Mouse (Mus musculus): ENCODE data around the gene Ppp4r3b. TPM values are rescaled to one million over a fixed set of nuclear protein-coding genes. Genes with fewer than 3 reads are reported as not detected.

The Ppp4r3b gene
- polyA plus RNA-seq, 1 experiment from 2014 or later, result 75.6 TPM

- H3K4me2 ChIP-seq (ENCODE audit: low read length), result no peak overlapping the region
- no peaks in the 10 kb centered on the region for H3K9me3 ChIP-seq (replicated peaks; ENCODE audit: low read length)
- DNase-seq (ENCODE audit: low spot score), result no peak
- WGBS, result 91% methylated on average over 2 of the region's 2 CpGs
- no peak overlapping the region for H3K9ac ChIP-seq (ENCODE audit: low read depth, low read length)
- no peak overlapping the region for H3K4me3 ChIP-seq (replicated peaks; ENCODE audit: low read depth, low read length)
- no peak overlapping the region for H3K27ac ChIP-seq
- no peaks in the 10 kb centered on the region for H3K27me3 ChIP-seq (ENCODE audit: insufficient read depth, low read length)
- H3K36me3 ChIP-seq (ENCODE audit: insufficient read depth, low read length), result peaks cover 25% of the 10 kb centered on the region
- ATAC-seq (replicated peaks; ENCODE audit: low FRiP score, low read depth), result no peak
- no peak for TF ChIP-seq CTCF (IDR thresholded peaks at IDR 0.05; ENCODE audit: low read depth)
- no peaks in the 10 kb centered on the region for H3K4me1 ChIP-seq (replicated peaks; ENCODE audit: insufficient read depth, low read length)
These were observed 56.3 kb downstream of the Ppp4r3b start for GRCm38 (mm10) chr11:29228957-29229356.

- H3K4me3 ChIP-seq (replicated peaks; ENCODE audit: low read depth, low read length), result no peak overlapping the region
- 74% methylated on average over 1 of the region's 1 CpGs for WGBS
- no peak overlapping the region for H3K9ac ChIP-seq (ENCODE audit: low read depth, low read length)
- H3K27ac ChIP-seq, result no peak overlapping the region
- H3K4me1 ChIP-seq (replicated peaks; ENCODE audit: insufficient read depth, low read length), result no peaks in the 10 kb centered on the region
- no peak overlapping the region for H3K4me2 ChIP-seq (ENCODE audit: low read length)
- ATAC-seq (replicated peaks; ENCODE audit: low FRiP score, low read depth) (no peak), DNase-seq (ENCODE audit: low spot score) (no peak)
- H3K36me3 ChIP-seq (ENCODE audit: insufficient read depth, low read length), result peaks cover 14% of the 10 kb centered on the region
- no peak for TF ChIP-seq CTCF (IDR thresholded peaks at IDR 0.05; ENCODE audit: low read depth)
- no peaks in the 10 kb centered on the region for H3K27me3 ChIP-seq (ENCODE audit: insufficient read depth, low read length)
- H3K9me3 ChIP-seq (replicated peaks; ENCODE audit: low read length), result no peaks in the 10 kb centered on the region
These were observed 60.9 kb downstream of the Ppp4r3b start for GRCm38 (mm10) chr11:29233569-29233968.

GRCm38 (mm10) chr11:29237364-29237763 is 64.7 kb downstream of the Ppp4r3b start:
- no peaks in the 10 kb centered on the region for H3K4me1 ChIP-seq (replicated peaks; ENCODE audit: insufficient read depth, low read length)
- peaks cover 5% of the 10 kb centered on the region for H3K36me3 ChIP-seq (ENCODE audit: insufficient read depth, low read length)
- H3K4me2 ChIP-seq (ENCODE audit: low read length), result no peak overlapping the region
- H3K9ac ChIP-seq (ENCODE audit: low read depth, low read length), result no peak overlapping the region
- H3K4me3 ChIP-seq (replicated peaks; ENCODE audit: low read depth, low read length), result no peak overlapping the region
- H3K9me3 ChIP-seq (replicated peaks; ENCODE audit: low read length), result no peaks in the 10 kb centered on the region
- no peak for ATAC-seq (replicated peaks; ENCODE audit: low FRiP score, low read depth)
- H3K27ac ChIP-seq, result no peak overlapping the region
- H3K27me3 ChIP-seq (ENCODE audit: insufficient read depth, low read length), result no peaks in the 10 kb centered on the region
- TF ChIP-seq CTCF (IDR thresholded peaks at IDR 0.05; ENCODE audit: low read depth), result no peak
- DNase-seq (ENCODE audit: low spot score), result no peak

GRCm38 (mm10) chr11:29238047-29238446 is 65.4 kb downstream of the Ppp4r3b start:
- no peak overlapping the region for H3K4me2 ChIP-seq (ENCODE audit: low read length)
- H3K9me3 ChIP-seq (replicated peaks; ENCODE audit: low read length), result no peaks in the 10 kb centered on the region
- no peak overlapping the region for H3K27ac ChIP-seq
- H3K27me3 ChIP-seq (ENCODE audit: insufficient read depth, low read length), result no peaks in the 10 kb centered on the region
- no peak overlapping the region for H3K4me3 ChIP-seq (replicated peaks; ENCODE audit: low read depth, low read length)
- no peak for TF ChIP-seq CTCF (IDR thresholded peaks at IDR 0.05; ENCODE audit: low read depth)
- H3K36me3 ChIP-seq (ENCODE audit: insufficient read depth, low read length), result peaks cover 8% of the 10 kb centered on the region
- DNase-seq (ENCODE audit: low spot score) (no peak), ATAC-seq (replicated peaks; ENCODE audit: low FRiP score, low read depth) (no peak)
- no peaks in the 10 kb centered on the region for H3K4me1 ChIP-seq (replicated peaks; ENCODE audit: insufficient read depth, low read length)
- H3K9ac ChIP-seq (ENCODE audit: low read depth, low read length), result no peak overlapping the region

- H3K4me1 ChIP-seq (replicated peaks; ENCODE audit: insufficient read depth, low read length), result no peaks in the 10 kb centered on the region
- 86% methylated on average over 3 of the region's 3 CpGs for WGBS
- H3K9me3 ChIP-seq (replicated peaks; ENCODE audit: low read length), result no peaks in the 10 kb centered on the region
These were observed 65.9 kb downstream of the Ppp4r3b start for GRCm38 (mm10) chr11:29238551-29238950.

GRCm38 (mm10) chr11:29239353-29239752 is 66.7 kb downstream of the Ppp4r3b start:
- TF ChIP-seq CTCF (IDR thresholded peaks at IDR 0.05; ENCODE audit: low read depth), result no peak
- 94% methylated on average over 1 of the region's 1 CpGs for WGBS
- H3K4me1 ChIP-seq (replicated peaks; ENCODE audit: insufficient read depth, low read length), result no peaks in the 10 kb centered on the region

More at GRCm38 (mm10) chr11:29238551-29238950, 65.9 kb downstream of the Ppp4r3b start:
- no peak for ATAC-seq (replicated peaks; ENCODE audit: low FRiP score, low read depth)
- no peak overlapping the region for H3K9ac ChIP-seq (ENCODE audit: low read depth, low read length)
- DNase-seq (ENCODE audit: low spot score), result no peak
- H3K36me3 ChIP-seq (ENCODE audit: insufficient read depth, low read length), result peaks cover 8% of the 10 kb centered on the region
- H3K27me3 ChIP-seq (ENCODE audit: insufficient read depth, low read length), result no peaks in the 10 kb centered on the region
- H3K4me2 ChIP-seq (ENCODE audit: low read length), result no peak overlapping the region
- no peak for TF ChIP-seq CTCF (IDR thresholded peaks at IDR 0.05; ENCODE audit: low read depth)
- H3K27ac ChIP-seq, result no peak overlapping the region
- H3K4me3 ChIP-seq (replicated peaks; ENCODE audit: low read depth, low read length), result no peak overlapping the region

GRCm38 (mm10) chr11:29241961-29242360 is 69.3 kb downstream of the Ppp4r3b start:
- peaks cover 8% of the 10 kb centered on the region for H3K36me3 ChIP-seq (ENCODE audit: insufficient read depth, low read length)
- no peak for TF ChIP-seq CTCF (IDR thresholded peaks at IDR 0.05; ENCODE audit: low read depth)
- no peak overlapping the region for H3K4me2 ChIP-seq (ENCODE audit: low read length)
- no peak overlapping the region for H3K27ac ChIP-seq
- WGBS, result 88% methylated on average over 4 of the region's 4 CpGs
- no peak for DNase-seq (ENCODE audit: low spot score)
- no peak overlapping the region for H3K9ac ChIP-seq (ENCODE audit: low read depth, low read length)
- 0 out of 2 replicates have a peak, but pooled peaks cover 2% of the 10 kb centered on the region for H3K4me1 ChIP-seq (replicated peaks; ENCODE audit: insufficient read depth, low read length)
- no peak overlapping the region for H3K4me3 ChIP-seq (replicated peaks; ENCODE audit: low read depth, low read length)
- ATAC-seq (replicated peaks; ENCODE audit: low FRiP score, low read depth), result no peak
- no peaks in the 10 kb centered on the region for H3K9me3 ChIP-seq (replicated peaks; ENCODE audit: low read length)
- no peaks in the 10 kb centered on the region for H3K27me3 ChIP-seq (ENCODE audit: insufficient read depth, low read length)

More at GRCm38 (mm10) chr11:29239353-29239752, 66.7 kb downstream of the Ppp4r3b start:
- H3K27me3 ChIP-seq (ENCODE audit: insufficient read depth, low read length), result no peaks in the 10 kb centered on the region
- no peak overlapping the region for H3K9ac ChIP-seq (ENCODE audit: low read depth, low read length)
- no peak overlapping the region for H3K27ac ChIP-seq
- no peak overlapping the region for H3K4me3 ChIP-seq (replicated peaks; ENCODE audit: low read depth, low read length)
- H3K9me3 ChIP-seq (replicated peaks; ENCODE audit: low read length), result no peaks in the 10 kb centered on the region
- no peak overlapping the region for H3K4me2 ChIP-seq (ENCODE audit: low read length)
- ATAC-seq (replicated peaks; ENCODE audit: low FRiP score, low read depth) (no peak), DNase-seq (ENCODE audit: low spot score) (no peak)
- H3K36me3 ChIP-seq (ENCODE audit: insufficient read depth, low read length), result peaks cover 8% of the 10 kb centered on the region
